Comparison of ENCODE assay signal across 9 mouse cellular contexts in the genomic region with DNA sequence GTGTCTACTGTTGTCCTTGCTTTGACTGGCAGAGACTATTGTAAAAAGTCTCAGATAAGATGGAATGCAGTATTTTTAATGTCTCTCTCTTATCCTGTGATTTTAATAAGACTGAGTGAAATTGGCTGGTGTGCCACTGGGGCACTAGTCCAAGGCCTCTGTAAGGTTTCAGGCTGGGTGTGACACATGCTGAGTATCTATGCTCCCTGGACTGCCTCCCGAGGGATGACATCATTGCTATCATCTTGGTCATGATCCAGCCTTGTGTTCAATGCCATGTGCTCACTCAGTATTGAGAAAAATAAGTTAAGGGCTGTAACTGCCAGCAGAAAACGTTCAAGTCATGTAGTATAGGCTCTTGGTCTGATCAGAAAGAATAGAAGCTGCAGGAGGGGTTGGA. TPM values are rescaled to one million over a fixed set of nuclear protein-coding genes. Genes with fewer than 3 reads are reported as not detected.
DNase-seq lines count a peak whose midpoint lies in the region; ATAC-seq and TF ChIP-seq lines count a peak whose summit lies in the region.
"Had no signal": no experiment of that assay in that cellular context is flagged by ENCODE, and none has a peak within 500 bp of the region (broad histone marks: within the 10 kb centered on the region; RNA-seq: fewer than 3 reads in every experiment).

No protein-coding gene starts in this region.

- H3K4me2 ChIP-seq in forebrain, embryonic 14.5 days (ENCODE audit: low read length), result no peak overlapping the region
- no peak overlapping the region for H3K4me2 ChIP-seq in forebrain, embryonic 12.5 days
- no peak overlapping the region for H3K4me2 ChIP-seq in hindbrain, embryonic 13.5 days

- H3K9ac ChIP-seq in forebrain, embryonic 14.5 days (ENCODE audit: low read length), result no peak overlapping the region
- H3K9ac ChIP-seq in forebrain, embryonic 12.5 days, result no peak overlapping the region
- H3K9ac ChIP-seq in hindbrain, embryonic 13.5 days, result no peak overlapping the region

- no peak overlapping the region for H3ac ChIP-seq in C2C12 (ENCODE audit: control insufficient read depth, insufficient read length, low read depth)

- ATAC-seq in forebrain, embryonic 14.5 days, result peak; percentile 92
- no peak; the same call in 1 of the 2 replicates for ATAC-seq in forebrain, embryonic 12.5 days (ENCODE audit: low FRiP score)
- no peak for ATAC-seq in hindbrain, embryonic 13.5 days (ENCODE audit: low FRiP score)
- no peak for ATAC-seq in inflammation-experienced regulatory T-cells, adult 6 months

- WGBS in forebrain, embryonic 14.5 days, result 40% methylated on average over 2 of the region's 2 CpGs
- WGBS in forebrain, embryonic 12.5 days, result 67% methylated on average over 2 of the region's 2 CpGs
- WGBS in large intestine, adult 2 months, result 17% methylated on average over 2 of the region's 2 CpGs
- WGBS in hindbrain, embryonic 13.5 days, result 80% methylated on average over 2 of the region's 2 CpGs

- H3K79me2 ChIP-seq in C2C12 (ENCODE audit: control insufficient read depth, insufficient read depth), result no peaks in the 10 kb centered on the region

- no peaks in the 10 kb centered on the region for H3K27me3 ChIP-seq in forebrain, embryonic 14.5 days (replicated peaks; ENCODE audit: control insufficient read depth, insufficient read depth, low read length)
- no peaks in the 10 kb centered on the region for H3K27me3 ChIP-seq in forebrain, embryonic 12.5 days
- no peaks in the 10 kb centered on the region for H3K27me3 ChIP-seq in C2C12 (ENCODE audit: control insufficient read depth, insufficient read depth, insufficient read length)
- H3K27me3 ChIP-seq in hindbrain, embryonic 13.5 days, result no peaks in the 10 kb centered on the region

- H3K4me3 ChIP-seq in forebrain, embryonic 14.5 days (ENCODE audit: low read depth, low read length), result no peak overlapping the region
- no peak overlapping the region for H3K4me3 ChIP-seq in forebrain, embryonic 12.5 days (replicated peaks)
- no peak overlapping the region for H3K4me3 ChIP-seq in C2C12 (ENCODE audit: insufficient read depth, poor library complexity, severe bottlenecking)
- no peak overlapping the region for H3K4me3 ChIP-seq in hindbrain, embryonic 13.5 days

- no peak for TF ChIP-seq CTCF in C2C12 (IDR thresholded peaks at IDR 0.05; ENCODE audit: control insufficient read depth, insufficient read depth, insufficient read length)

- H3K36me3 ChIP-seq in forebrain, embryonic 14.5 days (ENCODE audit: control insufficient read depth, insufficient read depth, low read length), result 0 out of 2 replicates have a peak, but pooled peaks cover 2% of the 10 kb centered on the region
- H3K36me3 ChIP-seq in forebrain, embryonic 12.5 days (replicated peaks), result peaks cover 2% of the 10 kb centered on the region; the same call in 1 of the 2 replicates
- no peaks in the 10 kb centered on the region for H3K36me3 ChIP-seq in C2C12 (ENCODE audit: control insufficient read depth, insufficient read depth)
- H3K36me3 ChIP-seq in hindbrain, embryonic 13.5 days, result peaks cover 7% of the 10 kb centered on the region

- DNase-seq in forebrain, embryonic 14.5 days (ENCODE audit: low spot score), result peak; percentile 86
- peak; percentile 62 to 71 for DNase-seq in cerebellum, postnatal 25 days
- DNase-seq in large intestine, adult 2 months (ENCODE audit: low read depth, low spot score), result peak; percentile 4
- DNase-seq in ovary, postnatal 10 days (ENCODE audit: low spot score), result peak; percentile 17

- no peaks in the 10 kb centered on the region for H3K79me3 ChIP-seq in C2C12 (ENCODE audit: low read depth)

- H3K9me3 ChIP-seq in forebrain, embryonic 14.5 days (replicated peaks; ENCODE audit: control insufficient read depth, low read length), result no peaks in the 10 kb centered on the region
- no peaks in the 10 kb centered on the region for H3K9me3 ChIP-seq in forebrain, embryonic 12.5 days
- H3K9me3 ChIP-seq in hindbrain, embryonic 13.5 days, result no peaks in the 10 kb centered on the region

- H3K4me1 ChIP-seq in forebrain, embryonic 14.5 days (ENCODE audit: control insufficient read depth, insufficient read depth, low read length), result peaks cover 9% of the 10 kb centered on the region
- H3K4me1 ChIP-seq in forebrain, embryonic 12.5 days, result peaks cover 7% of the 10 kb centered on the region; the same call in 1 of the 2 replicates
- peaks cover 16% of the 10 kb centered on the region for H3K4me1 ChIP-seq in hindbrain, embryonic 13.5 days (replicated peaks)

- peak overlapping the region; percentile 44; the same call in 1 of the 2 replicates for H3K27ac ChIP-seq in forebrain, embryonic 14.5 days (ENCODE audit: low read depth, low read length)
- H3K27ac ChIP-seq in forebrain, embryonic 12.5 days, result no peak overlapping the region
- no peak overlapping the region for H3K27ac ChIP-seq in hindbrain, embryonic 13.5 days

TF ChIP-seq in C2C12, 6 proteins besides CTCF, POLR2A, EP300 and RAD21:
- TF ChIP-seq MYOG (IDR thresholded peaks at IDR 0.05; ENCODE audit: control insufficient read depth, extremely low read depth, insufficient read length) (no peak), MAX (IDR thresholded peaks at IDR 0.05) (peak; percentile 22), CEBPB (IDR thresholded peaks at IDR 0.05; ENCODE audit: low read depth) (no peak)
TF ChIP-seq in C2C12: peak in this region for 1.

RNA-seq across cellular contexts. Expression of a gene that starts 38.9 kb away (rescaled TPM):
- polyA plus RNA-seq in forebrain, embryonic 14.5 days (2014; fragmentation: Nextera tagmentation; extraction: Ambion mirVana), result not detected in 2 replicates
- polyA plus RNA-seq in forebrain, embryonic 12.5 days (2016; fragmentation: Nextera tagmentation; extraction: Ambion mirVana), result not detected in 2 replicates
- not detected for polyA plus RNA-seq in C2C12 (2012; fragmentation: generic; extraction: Trizol)
- polyA plus RNA-seq in large intestine, adult 2 months (2012; rRNA removed), result not detected in 2 replicates
- polyA plus RNA-seq in hindbrain, embryonic 13.5 days (2015; fragmentation: Nextera tagmentation; extraction: Ambion mirVana), result not detected in 2 replicates
- not detected for polyA plus RNA-seq in inflammation-experienced regulatory T-cells, adult 6 months (2017; shearing (Covaris generic))
- polyA plus RNA-seq: small intestine, adult 2 months had no signal

Comparison
In these comparisons a context has a peak if more than half of its experiments do, and no peak if none do; other contexts are left out.
1. DNase-seq: peak in every context shown above with its lines; median percentile 86 in forebrain, embryonic 14.5 days; 66 in cerebellum, postnatal 25 days; 17 in ovary, postnatal 10 days; 4 in large intestine, adult 2 months.